Mouse (Mus musculus) midbrain, postnatal 0 days (tissue): Measurements from ENCODE around the gene Cftr. TPM values are rescaled to one million over a fixed set of nuclear protein-coding genes. Genes with fewer than 3 reads are reported as not detected.

Experiments
- ATAC-seq: fragments of 200-750 bp; cut with Nextera tagmentation; 2 replicates; pipeline ENCODE4 v1.8.0; 2017; ENCODE audit warnings: moderate number of reproducible peaks, mild to moderate bottlenecking, moderate TSS enrichment, moderate library complexity; ENCODE audit not compliant: low FRiP score
- DNase-seq: peaks from one replicate; pipeline ENCODE4 v3.0.0-alpha.2; 2015; ENCODE audit warnings: low spot score
- H3K27ac ChIP-seq: fragments of 300-500 bp; sonication (generic); 2 replicates; pipeline ENCODE4 v1.5.1; 2014; ENCODE audit warnings: low read depth, mild to moderate bottlenecking, low read length, mixed read lengths
- H3K27me3 ChIP-seq: fragments of 300-500 bp; sonication (generic); 2 replicates; pipeline ENCODE4 v1.6.1; 2014; ENCODE audit warnings: low read length, control low read depth, mixed read lengths; ENCODE audit not compliant: insufficient read depth
- H3K36me3 ChIP-seq: fragments of 300-500 bp; sonication (generic); 2 replicates; pipeline ENCODE4 v1.6.1; 2014; ENCODE audit warnings: low read length, control low read depth, mixed read lengths; ENCODE audit not compliant: insufficient read depth
- H3K4me1 ChIP-seq: fragments of 300-500 bp; sonication (generic); 2 replicates; pipeline ENCODE4 v1.6.1; 2014; ENCODE audit warnings: mild to moderate bottlenecking, control low read depth, antibody characterized with exemption, low read length, mixed read lengths; ENCODE audit not compliant: insufficient read depth
- H3K4me2 ChIP-seq: fragments of 300-500 bp; sonication (generic); 2 replicates; pipeline ENCODE4 v1.6.1; 2014; ENCODE audit warnings: low read depth, mild to moderate bottlenecking, low read length, mixed read lengths; ENCODE audit not compliant: poor library complexity, severe bottlenecking
- H3K4me3 ChIP-seq: fragments of 300-500 bp; sonication (generic); 2 replicates; pipeline ENCODE4 v1.5.1; 2014; ENCODE audit warnings: low read depth, mild to moderate bottlenecking, low read length, moderate library complexity
- H3K9ac ChIP-seq: fragments of 300-500 bp; sonication (generic); replicated peaks from 2 replicates; pipeline ENCODE4 v1.6.1; 2014; ENCODE audit warnings: mild to moderate bottlenecking, low read length, moderate library complexity, mixed read lengths; ENCODE audit not compliant: poor library complexity, severe bottlenecking
- H3K9me3 ChIP-seq: fragments of 300-500 bp; sonication (generic); 2 replicates; pipeline ENCODE4 v1.6.1; 2016; ENCODE audit warnings: low read length, control low read depth
- CTCF ChIP-seq: IDR thresholded peaks from 2 replicates; pipeline ENCODE4 v1.5.1; 2016; ENCODE audit warnings: antibody characterized with exemption, mild to moderate bottlenecking
- WGBS: fragments of 180-500 bp; shearing (Covaris S2); extraction: QIAGEN DNeasy Blood & Tissue Kit; methylation state at CpG from one replicate; pipeline ENCODE4 v1.1.7; 2014; 5-methylcytosine and 5-hydroxymethylcytosine counted together
- polyA plus RNA-seq: library from polyadenylated mRNA; unstranded; fragments of >200 nt; fragmentation: Nextera tagmentation; extraction: Ambion mirVana; gene quantifications from 2 replicates; pipeline ENCODE4 v1.2.1, GENCODE M21; 2015
- total RNA-seq: library from RNA; depleted of rRNA; stranded (reverse); fragments of >200 nt; gene quantifications from 2 replicates; pipeline ENCODE4 v1.2.3, GENCODE M21; 2014

Gene Cftr
- total and polyA plus RNA-seq, 2 experiments from 2014 or later = 0.58 to 1.6 TPM

DNA sequence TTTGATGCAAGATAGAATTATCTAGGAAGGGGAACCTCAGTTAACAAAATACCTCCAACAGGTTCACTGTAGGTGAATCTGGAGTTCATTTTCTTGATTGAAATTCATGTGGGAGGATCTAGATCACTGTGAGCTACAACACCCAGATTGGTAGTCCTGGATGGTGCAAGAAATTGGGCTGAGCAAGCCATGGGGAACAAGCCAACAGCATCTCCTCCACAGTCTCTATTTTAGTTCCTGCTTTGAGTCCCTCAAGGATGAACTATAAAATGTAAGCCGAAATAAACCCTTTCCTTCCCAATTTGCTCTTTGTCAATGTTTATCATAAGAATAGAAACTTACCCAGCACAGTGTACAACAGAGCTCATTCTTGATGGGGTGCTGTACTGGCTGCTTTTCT, 152.5 kb downstream of the Cftr start:
- ATAC-seq (no peak), DNase-seq (no peak)
- no peak overlapping the region for H3K4me2 ChIP-seq
- H3K27ac ChIP-seq = no peak overlapping the region
- no peaks in the 10 kb centered on the region for H3K4me1 ChIP-seq
- TF ChIP-seq CTCF = no peak
- no peak overlapping the region for H3K9ac ChIP-seq
- WGBS = 85% methylated on average over 1 of the region's 1 CpGs
- no peaks in the 10 kb centered on the region for H3K27me3 ChIP-seq
- H3K36me3 ChIP-seq = no peaks in the 10 kb centered on the region
- H3K4me3 ChIP-seq = no peak overlapping the region
- H3K9me3 ChIP-seq = no peaks in the 10 kb centered on the region

DNA sequence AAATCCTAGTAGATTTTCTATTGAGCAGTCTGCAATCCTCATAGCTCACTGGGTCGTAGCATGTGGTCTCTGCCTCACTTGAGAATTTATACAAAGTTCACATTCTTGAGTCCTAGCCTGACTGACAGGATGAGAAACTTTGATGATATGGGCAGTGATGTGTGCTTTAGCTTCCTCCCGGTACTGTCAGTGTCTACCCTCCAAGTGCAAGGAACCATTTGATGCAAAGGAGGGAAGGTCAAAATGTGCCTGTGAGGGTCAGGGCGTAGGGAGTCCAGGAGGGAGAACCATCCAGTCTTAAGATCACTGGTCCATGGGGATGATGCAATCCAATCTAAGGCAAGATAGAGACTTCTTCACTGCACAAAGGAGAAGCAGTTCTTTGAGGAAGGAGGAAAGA, 164.9 kb downstream of the Cftr start:
- Histone ChIP-seq H3K36me3 (no peaks in the 10 kb centered on the region), H3K9ac (no peak overlapping the region), H3K9me3 (no peaks in the 10 kb centered on the region), H3K4me2 (no peak overlapping the region), H3K4me1 (no peaks in the 10 kb centered on the region), H3K4me3 (no peak overlapping the region), H3K27ac (no peak overlapping the region), H3K27me3 (no peaks in the 10 kb centered on the region)
- no peak for ATAC-seq
- no peak for TF ChIP-seq CTCF
- DNase-seq = no peak
- 77% methylated on average over 3 of the region's 3 CpGs for WGBS

DNA sequence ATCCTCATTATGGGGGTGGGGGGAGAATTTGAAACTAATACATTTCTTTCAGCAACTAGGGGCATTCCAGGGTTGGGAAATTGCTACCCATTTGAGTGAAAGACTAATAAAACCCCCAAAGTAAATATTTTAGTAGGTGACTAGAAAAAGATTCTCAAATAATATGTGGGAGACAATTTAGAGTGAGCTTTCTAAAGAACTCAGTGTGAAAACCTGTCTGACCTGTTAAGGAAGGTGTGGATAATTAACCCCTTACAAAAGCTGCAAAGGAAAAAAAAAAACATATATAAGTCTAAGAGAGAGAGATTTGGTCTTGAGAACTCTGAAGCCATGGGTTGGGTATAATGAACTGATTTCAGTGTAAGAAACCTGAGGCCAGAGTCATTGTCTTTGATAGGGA, 167.8 kb downstream of the Cftr start:
- no peaks in the 10 kb centered on the region for H3K9me3 ChIP-seq
- no peak for TF ChIP-seq CTCF
- no peak overlapping the region for H3K4me3 ChIP-seq
- no peaks in the 10 kb centered on the region for H3K36me3 ChIP-seq
- DNase-seq (no peak), ATAC-seq (no peak)
- no peak overlapping the region for H3K9ac ChIP-seq
- no peaks in the 10 kb centered on the region for H3K4me1 ChIP-seq
- H3K27ac ChIP-seq = no peak overlapping the region
- H3K27me3 ChIP-seq = no peaks in the 10 kb centered on the region
- H3K4me2 ChIP-seq = no peak overlapping the region

DNA sequence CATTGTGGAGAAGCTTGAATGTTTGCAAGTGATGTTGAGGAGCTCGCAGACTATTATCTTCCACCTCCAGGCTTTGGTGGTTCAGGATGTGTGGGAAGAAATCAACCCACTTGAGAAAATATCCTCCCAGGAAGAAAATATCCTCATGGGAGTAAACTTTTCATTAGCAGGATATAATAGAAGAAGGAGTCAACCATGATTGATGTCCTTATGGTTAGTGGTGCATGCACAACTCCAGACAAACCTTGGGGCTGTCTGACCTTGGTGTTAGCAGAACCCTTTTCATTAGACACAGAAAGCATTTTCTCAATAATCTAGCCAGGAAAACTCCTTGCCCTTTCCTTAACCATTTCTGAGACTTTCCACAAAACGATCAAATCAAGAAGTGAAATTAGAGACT, 173.8 kb downstream of the Cftr start:
- Histone ChIP-seq H3K27me3 (no peaks in the 10 kb centered on the region), H3K36me3 (no peaks in the 10 kb centered on the region), H3K27ac (no peak overlapping the region), H3K4me1 (no peaks in the 10 kb centered on the region), H3K9ac (no peak overlapping the region), H3K9me3 (no peaks in the 10 kb centered on the region), H3K4me3 (no peak overlapping the region), H3K4me2 (no peak overlapping the region)
- WGBS = 94% methylated on average over 2 of the region's 2 CpGs
- no peak for DNase-seq
- ATAC-seq = no peak
- TF ChIP-seq CTCF = no peak

DNA sequence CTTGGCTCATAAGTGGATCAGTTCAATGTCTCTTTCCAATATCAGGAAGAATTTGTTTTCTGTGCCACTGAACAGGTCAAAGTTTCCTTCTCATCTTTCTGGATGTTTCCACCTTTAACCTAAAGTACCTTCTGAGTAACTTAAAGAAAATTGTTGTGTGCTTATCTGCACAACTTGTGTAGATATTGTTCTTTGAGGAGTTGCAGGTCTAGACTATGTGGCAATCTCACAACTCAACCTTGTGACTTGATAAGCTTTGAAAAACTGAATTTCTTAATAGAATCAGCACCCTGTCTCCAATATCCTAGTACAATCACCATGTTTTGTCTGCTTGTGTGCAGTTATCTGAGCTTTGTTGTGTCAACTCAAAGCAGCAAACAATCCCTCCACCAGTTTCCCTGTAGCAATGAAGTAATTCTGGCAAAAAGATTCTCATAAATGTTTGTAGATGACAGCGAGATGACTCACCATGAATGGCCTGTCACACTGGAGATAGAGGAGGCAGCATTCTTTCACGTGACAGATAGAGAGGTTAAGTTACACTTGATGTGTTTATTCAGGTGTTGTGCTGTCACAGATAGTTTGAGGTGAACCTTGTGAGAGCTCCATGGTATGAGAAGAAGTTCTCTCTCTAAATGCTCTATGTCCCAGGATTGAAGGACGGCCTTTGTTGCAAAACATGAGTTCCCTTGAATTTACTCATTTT, 178.8 kb downstream of the Cftr start:
- no peaks in the 10 kb centered on the region for H3K4me1 ChIP-seq

DNA sequence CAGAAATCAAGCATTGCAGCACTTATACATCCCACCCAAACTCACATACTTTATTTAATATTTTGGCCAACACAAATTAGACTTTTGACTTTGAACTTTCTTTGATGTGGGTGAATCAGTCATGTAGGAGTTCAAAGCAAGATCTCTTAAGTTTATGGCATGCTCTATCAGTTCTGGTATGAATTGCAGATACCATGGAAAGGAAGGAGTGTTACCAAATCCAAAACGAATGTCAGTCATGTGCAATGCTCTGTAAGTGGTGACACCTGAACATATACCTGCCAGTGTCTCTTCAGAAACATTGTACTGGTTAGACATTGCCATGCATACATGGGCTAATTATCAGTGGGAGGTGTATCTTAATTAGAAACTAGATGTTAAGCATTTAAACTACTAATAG, 189.7 kb downstream of the Cftr start:
- Histone ChIP-seq H3K36me3 (0 out of 2 replicates have a peak, but pooled peaks cover 2% of the 10 kb centered on the region), H3K27me3 (no peaks in the 10 kb centered on the region), H3K27ac (no peak overlapping the region), H3K4me1 (0 out of 2 replicates have a peak, but pooled peaks cover 4% of the 10 kb centered on the region), H3K9me3 (no peaks in the 10 kb centered on the region), H3K4me3 (no peak overlapping the region), H3K4me2 (no peak overlapping the region), H3K9ac (no peak overlapping the region)
- DNase-seq = no peak
- no peak for TF ChIP-seq CTCF
- WGBS = 73% methylated on average over 1 of the region's 1 CpGs
- ATAC-seq = no peak

More for the DNA sequence above, 178.8 kb downstream of the Cftr start:
- Histone ChIP-seq H3K27ac (no peak overlapping the region), H3K4me3 (no peak overlapping the region), H3K27me3 (no peaks in the 10 kb centered on the region), H3K9me3 (no peaks in the 10 kb centered on the region), H3K4me2 (no peak overlapping the region), H3K36me3 (no peaks in the 10 kb centered on the region), H3K9ac (no peak overlapping the region)
- no peak for ATAC-seq
- no peak for DNase-seq
- 79% methylated on average over 3 of the region's 3 CpGs for WGBS
- TF ChIP-seq CTCF = no peak
